Mouse (Mus musculus): ENCODE data around the gene Stk24. TPM values are rescaled to one million over a fixed set of nuclear protein-coding genes. Genes with fewer than 3 reads are reported as not detected.
A peak's percentile ranks its signal among the peaks of the same experiment; 100 is the strongest.

Stk24 gene
- polyA plus RNA-seq, 1 experiment from 2014 or later: 36.6 TPM

- no peaks in the 10 kb centered on the region for H3K36me3 ChIP-seq (ENCODE audit: insufficient read depth, low read length)
- H3K9me3 ChIP-seq (replicated peaks; ENCODE audit: low read length): no peaks in the 10 kb centered on the region
- no peak overlapping the region for H3K4me3 ChIP-seq (replicated peaks; ENCODE audit: low read depth, low read length)
- no peak for DNase-seq (ENCODE audit: low spot score)
- H3K4me2 ChIP-seq (ENCODE audit: low read length): no peak overlapping the region
- no peaks in the 10 kb centered on the region for H3K27me3 ChIP-seq (ENCODE audit: insufficient read depth, low read length)
- H3K9ac ChIP-seq (ENCODE audit: low read depth, low read length): no peak overlapping the region
- 82% methylated on average over 1 of the region's 1 CpGs for WGBS
- TF ChIP-seq CTCF (IDR thresholded peaks at IDR 0.05; ENCODE audit: low read depth): no peak
- no peak for ATAC-seq (replicated peaks; ENCODE audit: low FRiP score, low read depth)
- H3K27ac ChIP-seq: no peak overlapping the region
- no peaks in the 10 kb centered on the region for H3K4me1 ChIP-seq (replicated peaks; ENCODE audit: insufficient read depth, low read length)
Measured at GRCm38 (mm10) chr14:121387760-121388159, 7.9 kb upstream of the Stk24 start.

GRCm38 (mm10) chr14:121385440-121385839, 5.6 kb upstream of the Stk24 start:
- Histone ChIP-seq H3K27me3 (ENCODE audit: insufficient read depth, low read length) (no peaks in the 10 kb centered on the region), H3K9me3 (replicated peaks; ENCODE audit: low read length) (no peaks in the 10 kb centered on the region), H3K4me3 (replicated peaks; ENCODE audit: low read depth, low read length) (no peak overlapping the region), H3K27ac (no peak overlapping the region), H3K4me1 (replicated peaks; ENCODE audit: insufficient read depth, low read length) (no peaks in the 10 kb centered on the region), H3K36me3 (ENCODE audit: insufficient read depth, low read length) (no peaks in the 10 kb centered on the region), H3K4me2 (ENCODE audit: low read length) (no peak overlapping the region), H3K9ac (ENCODE audit: low read depth, low read length) (no peak overlapping the region)
- ATAC-seq (replicated peaks; ENCODE audit: low FRiP score, low read depth): no peak
- 84% methylated on average over 8 of the region's 8 CpGs for WGBS
- DNase-seq (ENCODE audit: low spot score): no peak
- no peak for TF ChIP-seq CTCF (IDR thresholded peaks at IDR 0.05; ENCODE audit: low read depth)

- ATAC-seq (replicated peaks; ENCODE audit: low FRiP score, low read depth): no peak
- Histone ChIP-seq H3K27me3 (ENCODE audit: insufficient read depth, low read length) (no peaks in the 10 kb centered on the region), H3K9ac (ENCODE audit: low read depth, low read length) (no peak overlapping the region), H3K4me1 (replicated peaks; ENCODE audit: insufficient read depth, low read length) (no peaks in the 10 kb centered on the region), H3K36me3 (ENCODE audit: insufficient read depth, low read length) (no peaks in the 10 kb centered on the region), H3K4me3 (replicated peaks; ENCODE audit: low read depth, low read length) (no peak overlapping the region), H3K9me3 (replicated peaks; ENCODE audit: low read length) (no peaks in the 10 kb centered on the region), H3K27ac (no peak overlapping the region), H3K4me2 (ENCODE audit: low read length) (no peak overlapping the region)
- TF ChIP-seq CTCF (IDR thresholded peaks at IDR 0.05; ENCODE audit: low read depth): no peak
- 45% methylated on average over 3 of the region's 3 CpGs for WGBS
- no peak for DNase-seq (ENCODE audit: low spot score)
Measured at GRCm38 (mm10) chr14:121383801-121384200, 4.0 kb upstream of the Stk24 start.

GRCm38 (mm10) chr14:121379116-121379826, 540 bp downstream of the Stk24 start:
- Histone ChIP-seq H3K27ac (peak overlapping the region; percentile 98), H3K4me1 (replicated peaks; ENCODE audit: insufficient read depth, low read length) (peaks cover 12% of the 10 kb centered on the region; the same call in 1 of the 2 replicates), H3K9me3 (replicated peaks; ENCODE audit: low read length) (no peaks in the 10 kb centered on the region), H3K36me3 (ENCODE audit: insufficient read depth, low read length) (no peaks in the 10 kb centered on the region), H3K27me3 (ENCODE audit: insufficient read depth, low read length) (no peaks in the 10 kb centered on the region), H3K9ac (ENCODE audit: low read depth, low read length) (peak overlapping the region; percentile 99), H3K4me3 (replicated peaks; ENCODE audit: low read depth, low read length) (peak overlapping the region; percentile 99), H3K4me2 (ENCODE audit: low read length) (peak overlapping the region; percentile 80)
- DNase-seq (ENCODE audit: low spot score) (peak; percentile 81), ATAC-seq (replicated peaks; ENCODE audit: low FRiP score, low read depth) (peak; percentile 92)
- 1% methylated on average over 39 of the region's 79 CpGs for WGBS
- no peak for TF ChIP-seq CTCF (IDR thresholded peaks at IDR 0.05; ENCODE audit: low read depth)

- WGBS: under 1% methylated on average over 75 of the region's 83 CpGs
- Histone ChIP-seq H3K4me1 (replicated peaks; ENCODE audit: insufficient read depth, low read length) (peaks cover 12% of the 10 kb centered on the region; the same call in 1 of the 2 replicates), H3K4me3 (replicated peaks; ENCODE audit: low read depth, low read length) (peak overlapping the region; percentile 99), H3K27ac (peak overlapping the region; percentile 98), H3K9me3 (replicated peaks; ENCODE audit: low read length) (no peaks in the 10 kb centered on the region), H3K27me3 (ENCODE audit: insufficient read depth, low read length) (no peaks in the 10 kb centered on the region), H3K4me2 (ENCODE audit: low read length) (peak overlapping the region; percentile 80), H3K36me3 (ENCODE audit: insufficient read depth, low read length) (no peaks in the 10 kb centered on the region), H3K9ac (ENCODE audit: low read depth, low read length) (peak overlapping the region; percentile 99)
- ATAC-seq (replicated peaks; ENCODE audit: low FRiP score, low read depth) (peak; percentile 77), DNase-seq (ENCODE audit: low spot score) (peak; percentile 73)
- no peak for TF ChIP-seq CTCF (IDR thresholded peaks at IDR 0.05; ENCODE audit: low read depth)
Measured at GRCm38 (mm10) chr14:121378243-121379115, 1.3 kb downstream of the Stk24 start.

GRCm38 (mm10) chr14:121376566-121376965, 3.2 kb downstream of the Stk24 start:
- Histone ChIP-seq H3K4me1 (replicated peaks; ENCODE audit: insufficient read depth, low read length) (peaks cover 22% of the 10 kb centered on the region; the same call in 1 of the 2 replicates), H3K4me3 (replicated peaks; ENCODE audit: low read depth, low read length) (no peak overlapping the region), H3K36me3 (ENCODE audit: insufficient read depth, low read length) (peaks cover 4% of the 10 kb centered on the region; the same call in 1 of the 2 replicates), H3K27me3 (ENCODE audit: insufficient read depth, low read length) (no peaks in the 10 kb centered on the region), H3K9me3 (replicated peaks; ENCODE audit: low read length) (no peaks in the 10 kb centered on the region), H3K4me2 (ENCODE audit: low read length) (peak overlapping the region; percentile 10; the same call in 1 of the 2 replicates), H3K9ac (ENCODE audit: low read depth, low read length) (no peak overlapping the region), H3K27ac (no peak overlapping the region)
- 57% methylated on average over 6 of the region's 6 CpGs for WGBS
- ATAC-seq (replicated peaks; ENCODE audit: low FRiP score, low read depth) (no peak), DNase-seq (ENCODE audit: low spot score) (no peak)
- no peak for TF ChIP-seq CTCF (IDR thresholded peaks at IDR 0.05; ENCODE audit: low read depth)

All from kidney, postnatal 0 days (tissue).